Comparison of ENCODE assay signal across 8 mouse cellular contexts in genomic region chr11:87760301-87761081, GRCm38 (mm10). TPM values are rescaled to one million over a fixed set of nuclear protein-coding genes. Genes with fewer than 3 reads are reported as not detected.
A peak's percentile ranks its signal among the peaks of the same experiment; 100 is the strongest.
DNase-seq lines count a peak whose midpoint lies in the region; ATAC-seq and TF ChIP-seq lines count a peak whose summit lies in the region.

TSS of gene Tspoap1 (plus strand) at chr11:87760541.

- no peak within 1 kb of the TSS for H3K9ac ChIP-seq in limb, embryonic 12.5 days (replicated peaks)
- peak within 1 kb of the TSS; percentile 80 for H3K9ac ChIP-seq in neural tube, embryonic 15.5 days (replicated peaks)
- no peak within 1 kb of the TSS for H3K9ac ChIP-seq in kidney, embryonic 14.5 days (ENCODE audit: low read depth, low read length)

- WGBS in bone marrow, adult 2 months: 6% methylated on average over 23 of the region's 23 CpGs
- WGBS in limb, embryonic 12.5 days: 10% methylated on average over 23 of the region's 23 CpGs
- WGBS in neural tube, embryonic 15.5 days: 3% methylated on average over 23 of the region's 23 CpGs
- WGBS in kidney, embryonic 14.5 days: 7% methylated on average over 23 of the region's 23 CpGs
- 7% methylated on average over 23 of the region's 23 CpGs for WGBS in kidney, adult 2 months

- TF ChIP-seq CTCF in bone marrow, adult 2 months (IDR thresholded peaks at IDR 0.05; ENCODE audit: control insufficient read depth, insufficient read depth, low read length): no peak
- TF ChIP-seq CTCF in kidney, adult 2 months (conservative IDR thresholded peaks at IDR 0.05; ENCODE audit: insufficient read depth, insufficient read length, low read depth, low read length): no peak

- H3K4me3 ChIP-seq in bone marrow, adult 2 months (replicated peaks; ENCODE audit: control insufficient read depth, low read depth, low read length): no peak within 1 kb of the TSS
- peak within 1 kb of the TSS; percentile 21 for H3K4me3 ChIP-seq in limb, embryonic 12.5 days (replicated peaks)
- peak within 1 kb of the TSS; percentile 71 for H3K4me3 ChIP-seq in neural tube, embryonic 15.5 days (replicated peaks)
- H3K4me3 ChIP-seq in kidney, embryonic 14.5 days (ENCODE audit: low read length): no peak within 1 kb of the TSS
- H3K4me3 ChIP-seq in kidney, adult 2 months (ENCODE audit: insufficient read depth, low read depth, low read length): no peak within 1 kb of the TSS

- DNase-seq in cerebellum, postnatal 14 days: peak; percentile 85 to 87
- DNase-seq in kidney, adult 2 months: no peak
- no peak for DNase-seq in heart, adult 18-20 months

- peak within 1 kb of the TSS; percentile 42 for H3K4me2 ChIP-seq in limb, embryonic 12.5 days
- peak within 1 kb of the TSS; percentile 96 for H3K4me2 ChIP-seq in neural tube, embryonic 15.5 days
- H3K4me2 ChIP-seq in kidney, embryonic 14.5 days (replicated peaks; ENCODE audit: low read depth, low read length): no peak within 1 kb of the TSS

- peak within 1 kb of the TSS; percentile 1; the same call in 1 of the 2 replicates for H3K27ac ChIP-seq in bone marrow, adult 2 months (ENCODE audit: control insufficient read depth, insufficient read depth, low read depth, low read length, poor library complexity)
- no peak within 1 kb of the TSS for H3K27ac ChIP-seq in limb, embryonic 12.5 days
- peak within 1 kb of the TSS; percentile 89 for H3K27ac ChIP-seq in neural tube, embryonic 15.5 days (replicated peaks)
- H3K27ac ChIP-seq in kidney, embryonic 14.5 days (ENCODE audit: low read depth, low read length): no peak within 1 kb of the TSS
- no peak within 1 kb of the TSS for H3K27ac ChIP-seq in kidney, adult 2 months (ENCODE audit: insufficient read depth, low read depth, low read length)

- H3K27me3 ChIP-seq in limb, embryonic 12.5 days: peaks cover 64% of the 10 kb centered on the region
- peaks cover 2% of the 10 kb centered on the region for H3K27me3 ChIP-seq in neural tube, embryonic 15.5 days (replicated peaks)
- H3K27me3 ChIP-seq in kidney, embryonic 14.5 days (ENCODE audit: control insufficient read depth, insufficient read depth, low read length): peaks cover 57% of the 10 kb centered on the region
- no peaks in the 10 kb centered on the region for H3K27me3 ChIP-seq in kidney, adult 2 months (replicated peaks; ENCODE audit: control insufficient read depth, insufficient read depth, low read length)

- peaks cover 4% of the 10 kb centered on the region for H3K4me1 ChIP-seq in bone marrow, adult 2 months (ENCODE audit: control insufficient read depth, insufficient read depth, low read length)
- peaks cover 22% of the 10 kb centered on the region for H3K4me1 ChIP-seq in limb, embryonic 12.5 days (replicated peaks)
- H3K4me1 ChIP-seq in neural tube, embryonic 15.5 days: peaks cover 56% of the 10 kb centered on the region
- H3K4me1 ChIP-seq in kidney, embryonic 14.5 days (ENCODE audit: control insufficient read depth, insufficient read depth, low read length): peaks cover 9% of the 10 kb centered on the region; the same call in 1 of the 2 replicates
- no peaks in the 10 kb centered on the region for H3K4me1 ChIP-seq in kidney, adult 2 months (ENCODE audit: control insufficient read depth, insufficient read depth, low read length)

- no peaks in the 10 kb centered on the region for H3K36me3 ChIP-seq in limb, embryonic 12.5 days
- H3K36me3 ChIP-seq in neural tube, embryonic 15.5 days: no peaks in the 10 kb centered on the region
- H3K36me3 ChIP-seq in kidney, embryonic 14.5 days (ENCODE audit: control insufficient read depth, insufficient read depth, low read length): no peaks in the 10 kb centered on the region
- no peaks in the 10 kb centered on the region for H3K36me3 ChIP-seq in kidney, adult 2 months (ENCODE audit: control insufficient read depth, insufficient read depth, low read length)

- no peaks in the 10 kb centered on the region for H3K9me3 ChIP-seq in limb, embryonic 12.5 days
- H3K9me3 ChIP-seq in neural tube, embryonic 15.5 days (replicated peaks): no peaks in the 10 kb centered on the region
- no peaks in the 10 kb centered on the region for H3K9me3 ChIP-seq in kidney, embryonic 14.5 days (ENCODE audit: control insufficient read depth, low read length)

- peak; percentile 73; the same call in 1 of the 2 replicates for TF ChIP-seq POLR2A in bone marrow, adult 2 months (IDR thresholded peaks at IDR 0.05; ENCODE audit: borderline replicate concordance, control insufficient read depth, low read depth, low read length)
- no peak for TF ChIP-seq POLR2A in kidney, adult 2 months (IDR thresholded peaks at IDR 0.05; ENCODE audit: low read depth, low read length)

- ATAC-seq in granulocyte monocyte progenitor cell, adult 5-6 weeks (replicated peaks; ENCODE audit: poor library complexity, severe bottlenecking): no peak
- ATAC-seq in limb, embryonic 12.5 days (ENCODE audit: insufficient number of reproducible peaks, insufficient read depth, low FRiP score, low TSS enrichment, low read depth): no peak
- peak; percentile 87 for ATAC-seq in neural tube, embryonic 15.5 days (ENCODE audit: low FRiP score)
- ATAC-seq in kidney, embryonic 14.5 days (ENCODE audit: low FRiP score, low TSS enrichment): no peak

RNA-seq across cellular contexts. Expression of gene Tspoap1, which starts in this region (rescaled TPM):
- polyA plus RNA-seq in bone marrow, adult 2 months (2011; ENCODE audit: insufficient read depth, insufficient read length, low replicate concordance, missing spikeins): 18.0 and 50.9 TPM in 2 replicates
- 100 and 132 TPM in 2 replicates for total RNA-seq in granulocyte monocyte progenitor cell, adult 5-6 weeks (2014; fragmentation: Nextera tagmentation)
- total RNA-seq in granulocyte monocyte progenitor cell, adult 5-6 weeks (2017): 51.8 and 56.2 TPM in 2 replicates
- 5.7 and 5.9 TPM in 2 replicates for polyA plus RNA-seq in limb, embryonic 12.5 days (2016; fragmentation: Nextera tagmentation; extraction: Ambion mirVana)
- 34.5 and 43.8 TPM in 2 replicates for polyA plus RNA-seq in neural tube, embryonic 15.5 days (2015; fragmentation: Nextera tagmentation; extraction: Ambion mirVana)
- polyA plus RNA-seq in kidney, embryonic 14.5 days (2014; fragmentation: Nextera tagmentation; extraction: Ambion mirVana): 3.0 and 4.2 TPM in 2 replicates
- 3.1 and 4.2 TPM in 2 replicates for polyA plus RNA-seq in kidney, adult 2 months (2012; rRNA removed)
- under 1 TPM in 1 of 2 experiments, not detected in 1; 0.15 TPM for total RNA-seq in heart, adult 18-20 months (2021)

Comparison
In these comparisons a context has a peak if more than half of its experiments do, and no peak if none do; other contexts are left out.
1. RNA of gene Tspoap1 (total RNA-seq): 51.8 to 132 TPM in granulocyte monocyte progenitor cell, adult 5-6 weeks; 0.15 TPM in heart, adult 18-20 months; every median in the first group is over 10 times any median in the second.
2. H3K27ac ChIP-seq: peak in bone marrow, adult 2 months (single experiment) and neural tube, embryonic 15.5 days (single experiment); none in limb, embryonic 12.5 days (single experiment), kidney, embryonic 14.5 days (single experiment) and kidney, adult 2 months (single experiment).
3. H3K4me3 ChIP-seq: peak in limb, embryonic 12.5 days (single experiment) and neural tube, embryonic 15.5 days (single experiment); none in bone marrow, adult 2 months (single experiment), kidney, embryonic 14.5 days (single experiment) and kidney, adult 2 months (single experiment).
4. DNase-seq: peak in cerebellum, postnatal 14 days (2 of 2); none in kidney, adult 2 months (single experiment) and heart, adult 18-20 months (0 of 2).